Mouse (Mus musculus): Measurements from ENCODE around the gene Fhit.

Fhit gene

DNA sequence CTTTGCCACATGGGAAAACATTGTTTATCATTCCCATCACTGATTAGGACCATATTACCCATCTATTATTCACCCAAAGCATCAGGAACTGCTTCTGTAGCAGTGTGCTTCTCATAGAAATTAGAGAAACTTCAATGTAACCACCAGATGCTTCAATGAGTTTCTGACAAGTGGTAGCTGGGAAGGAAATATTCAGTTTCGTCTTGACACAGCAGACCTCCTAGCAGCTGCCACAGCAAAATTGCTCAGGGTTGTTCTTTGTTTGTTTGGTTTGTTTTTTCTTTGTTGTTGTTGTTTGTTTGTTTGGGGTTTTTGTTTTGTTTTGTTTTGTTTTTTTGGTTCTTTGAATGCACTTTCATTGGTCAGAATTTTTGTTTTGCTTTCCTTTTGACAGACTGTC lies 798.5 kb downstream of the Fhit start:
- DNase-seq (ENCODE audit: low spot score in 2 of 2) = no peak

DNA sequence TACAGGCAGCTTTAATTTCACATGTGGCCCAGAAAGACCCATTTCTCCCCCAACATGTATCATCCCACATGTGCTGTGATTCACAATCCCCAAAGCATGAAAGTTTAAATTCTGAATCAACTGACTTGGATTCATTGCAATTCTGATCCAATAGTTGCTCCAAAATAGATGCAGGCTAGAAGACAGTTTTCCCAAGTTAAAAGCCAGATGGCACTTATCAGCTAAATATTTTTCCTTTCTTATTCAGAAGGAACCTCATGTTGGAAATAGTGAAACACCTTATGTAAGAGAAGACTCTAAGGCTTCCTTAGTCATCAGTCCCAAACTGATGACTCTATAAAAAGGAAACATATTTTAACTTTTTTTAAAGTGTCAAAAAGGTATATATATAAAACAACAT lies 815.9 kb downstream of the Fhit start:
- DNase-seq (ENCODE audit: low spot score in 2 of 2) = no peak

DNA sequence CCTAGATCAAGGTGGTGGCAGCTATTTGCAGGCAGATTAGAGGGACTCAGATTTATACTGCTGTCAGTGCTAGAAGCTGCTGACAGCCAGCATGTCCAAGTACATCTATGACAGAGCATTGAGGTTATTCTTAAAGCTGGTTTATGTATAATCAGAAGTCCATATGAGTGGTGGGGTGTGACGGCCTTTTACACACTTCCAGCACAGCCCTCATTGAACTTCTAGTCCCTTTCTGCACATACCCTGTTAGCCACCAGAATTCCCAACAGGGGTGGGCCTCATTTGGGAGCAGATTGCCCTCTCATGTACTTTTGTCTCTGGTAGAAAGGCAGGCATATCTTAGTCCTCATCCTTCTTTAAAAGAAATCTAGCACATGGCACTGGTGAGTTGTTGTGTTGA lies 817.8 kb downstream of the Fhit start:
- no peak for DNase-seq (ENCODE audit: low spot score in 2 of 2)

DNA sequence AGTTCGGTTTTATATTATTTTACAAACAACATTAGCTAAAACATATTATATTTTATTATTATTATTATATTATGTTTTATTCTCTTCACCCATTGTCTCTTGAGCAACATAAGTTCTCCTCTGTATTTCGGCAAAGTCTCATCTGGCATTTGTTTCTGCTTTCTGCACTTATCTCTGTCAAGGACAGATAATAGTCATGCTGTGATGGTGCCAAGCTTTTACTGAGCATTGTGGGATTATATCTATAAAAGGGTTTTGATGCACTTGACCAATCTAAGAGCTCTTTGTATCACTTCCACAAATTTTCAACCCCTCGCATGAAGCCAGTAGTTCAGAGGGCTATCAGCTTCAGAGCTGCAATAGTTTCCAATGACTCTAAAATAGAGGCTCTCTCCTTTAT lies 845.1 kb downstream of the Fhit start:
- DNase-seq (ENCODE audit: low spot score in 2 of 2) = no peak

DNA sequence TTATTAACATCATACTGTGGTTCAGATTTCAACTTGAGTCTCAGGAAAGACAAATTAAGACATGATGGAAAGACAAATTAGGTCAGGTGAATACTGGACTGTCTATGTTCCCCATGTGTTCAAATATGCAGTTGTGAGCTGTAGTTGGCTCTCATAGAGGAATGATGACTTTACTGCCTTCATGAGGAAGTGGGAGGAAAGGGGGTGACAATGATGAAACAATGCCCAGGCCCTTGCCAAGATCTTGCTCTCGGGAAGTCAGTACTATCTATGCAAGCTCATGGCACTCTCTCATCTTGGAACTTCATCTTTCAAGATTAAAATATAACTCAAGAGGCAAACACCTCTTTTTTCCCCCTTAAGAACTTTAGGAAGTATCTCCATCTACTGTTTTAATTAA lies 849.6 kb downstream of the Fhit start:
- DNase-seq (ENCODE audit: low spot score in 2 of 2) = no peak

DNA sequence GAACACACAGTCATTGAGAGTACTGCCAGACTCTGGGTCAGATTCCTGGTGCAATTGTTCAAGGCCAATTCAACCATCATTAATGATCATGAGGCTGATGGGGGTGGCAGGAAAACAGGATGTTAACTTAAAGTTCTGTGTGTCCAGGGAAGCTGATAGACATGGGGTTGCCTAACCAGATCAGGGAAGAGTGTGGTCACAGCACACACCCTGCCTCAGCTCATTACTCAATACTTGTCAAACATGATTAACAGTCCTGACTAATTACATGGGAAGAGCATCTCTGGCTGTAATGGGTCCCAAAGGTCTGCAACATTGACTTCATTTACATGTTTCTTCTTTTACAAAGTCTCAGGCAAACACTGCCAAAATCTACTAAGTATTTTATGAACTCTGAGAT lies 856.5 kb downstream of the Fhit start:
- no peak for DNase-seq (ENCODE audit: low spot score in 2 of 2)

DNA sequence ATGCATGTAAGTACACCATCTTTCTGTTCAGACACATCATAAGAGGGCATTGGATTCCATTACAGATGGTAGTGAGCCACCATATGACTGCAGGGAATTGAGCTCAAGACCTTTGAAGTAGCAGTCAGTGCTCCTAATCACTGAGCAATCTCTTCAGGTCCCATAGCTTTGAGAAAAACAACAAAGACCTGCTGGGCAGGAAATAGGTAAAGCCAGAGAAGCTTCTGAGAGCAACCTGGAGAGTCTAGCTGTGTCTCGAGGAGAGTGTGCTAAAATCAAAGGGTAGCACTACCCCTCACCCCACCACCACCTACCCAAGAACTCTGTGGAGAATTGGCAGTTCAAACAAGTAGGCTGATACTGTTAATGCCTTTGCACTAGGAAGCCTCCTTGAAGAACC lies 860.3 kb downstream of the Fhit start:
- DNase-seq (ENCODE audit: low spot score in 2 of 2) = no peak

DNA sequence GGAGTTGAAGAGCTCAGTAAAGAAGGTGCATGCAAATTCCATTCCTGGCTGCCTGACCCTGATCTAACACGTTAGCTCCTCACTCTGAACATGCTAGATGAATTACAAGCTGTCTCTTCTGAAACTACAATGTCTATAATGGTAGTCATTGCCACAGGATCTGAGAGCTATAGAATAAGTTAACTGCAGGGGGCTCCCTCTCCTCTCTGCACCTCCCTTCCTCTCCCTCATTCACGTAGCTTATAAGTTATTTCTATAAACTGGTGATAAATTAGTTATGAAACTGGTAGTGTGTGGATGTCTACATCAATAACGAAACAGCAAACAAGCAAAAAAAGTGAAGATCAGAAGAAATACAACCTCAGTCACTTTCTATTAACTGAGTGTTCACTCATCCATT lies 860.9 kb downstream of the Fhit start:
- no peak for DNase-seq (ENCODE audit: low spot score in 2 of 2)

DNA sequence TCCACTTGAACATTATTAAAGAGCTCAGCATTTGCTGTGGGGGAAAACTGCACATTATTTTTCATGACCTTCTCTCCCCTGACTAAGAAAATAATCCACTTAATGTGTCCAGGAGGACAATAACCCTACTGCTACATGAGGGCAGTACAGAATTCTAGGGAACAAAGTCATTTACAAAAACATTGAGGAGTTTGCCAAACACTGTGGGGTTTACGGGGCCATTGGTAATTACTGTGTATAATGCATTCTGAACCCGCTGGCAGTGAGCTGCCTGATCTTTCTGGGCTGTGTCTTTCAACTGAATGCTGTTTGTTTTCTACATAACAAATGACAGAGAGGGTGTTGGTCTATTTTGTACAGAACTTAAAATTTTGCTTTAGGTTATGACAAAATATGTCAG lies 862.8 kb downstream of the Fhit start:
- no peak for DNase-seq (ENCODE audit: low spot score in 2 of 2)

DNA sequence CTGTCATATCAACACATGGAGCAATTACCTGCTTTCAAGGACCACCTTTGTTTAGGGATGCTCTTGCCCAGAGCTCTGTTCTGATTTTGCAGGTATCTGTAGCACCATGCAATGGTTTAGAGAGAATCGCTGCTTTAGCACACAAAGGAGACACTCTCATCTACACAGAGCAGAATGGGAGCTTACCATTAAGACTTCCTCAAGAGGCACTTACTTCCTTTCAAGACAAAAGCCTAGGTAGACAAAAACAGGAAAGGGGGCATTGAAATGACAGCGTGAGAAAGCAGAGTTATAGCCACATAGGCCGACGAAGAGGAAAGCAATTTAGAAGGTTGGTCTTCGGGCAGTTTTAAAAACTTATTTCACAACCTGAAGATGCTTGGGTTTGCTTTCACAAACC lies 872.8 kb downstream of the Fhit start:
- no peak for DNase-seq (ENCODE audit: low spot score in 2 of 2)

DNA sequence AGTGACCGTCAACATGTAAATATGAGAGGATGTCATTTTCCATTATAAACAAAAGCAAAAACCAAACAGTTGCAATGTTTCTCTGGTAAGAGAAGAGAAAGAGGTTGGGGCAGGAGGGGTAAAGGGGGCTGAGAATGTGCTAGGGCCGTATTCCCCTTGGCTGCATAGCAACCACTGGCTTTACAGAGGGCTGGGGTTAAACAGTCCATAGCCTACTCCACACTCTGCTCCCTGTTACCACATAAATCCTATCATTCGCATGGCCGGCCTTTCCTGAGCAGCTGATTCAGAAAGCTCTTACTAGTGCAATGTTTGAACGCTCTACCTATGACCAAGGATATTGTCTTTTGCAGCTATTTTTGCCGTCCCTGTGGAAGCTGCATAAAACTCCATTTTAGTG lies 875.8 kb downstream of the Fhit start:
- no peak for DNase-seq (ENCODE audit: low spot score in 2 of 2)

DNA sequence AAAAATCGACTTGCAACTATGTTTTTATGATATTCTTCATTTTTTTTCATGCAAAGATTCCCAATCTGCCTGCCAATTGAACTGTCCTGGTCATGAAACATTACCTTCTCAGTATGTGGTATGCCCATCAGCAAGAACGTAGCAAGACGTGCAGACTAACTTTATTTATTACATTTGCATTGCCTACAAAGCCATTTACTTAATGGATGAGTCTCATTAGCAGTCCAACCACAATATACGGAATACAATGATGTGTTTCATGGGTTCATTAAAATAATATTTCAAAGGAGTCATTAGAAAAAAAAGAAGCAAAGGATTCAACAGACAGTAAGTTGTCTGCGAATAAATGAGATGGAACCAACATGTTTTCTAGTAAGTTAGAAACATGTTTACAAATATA lies 933.1 kb downstream of the Fhit start:
- no peak for DNase-seq (ENCODE audit: low spot score in 2 of 2)

DNA sequence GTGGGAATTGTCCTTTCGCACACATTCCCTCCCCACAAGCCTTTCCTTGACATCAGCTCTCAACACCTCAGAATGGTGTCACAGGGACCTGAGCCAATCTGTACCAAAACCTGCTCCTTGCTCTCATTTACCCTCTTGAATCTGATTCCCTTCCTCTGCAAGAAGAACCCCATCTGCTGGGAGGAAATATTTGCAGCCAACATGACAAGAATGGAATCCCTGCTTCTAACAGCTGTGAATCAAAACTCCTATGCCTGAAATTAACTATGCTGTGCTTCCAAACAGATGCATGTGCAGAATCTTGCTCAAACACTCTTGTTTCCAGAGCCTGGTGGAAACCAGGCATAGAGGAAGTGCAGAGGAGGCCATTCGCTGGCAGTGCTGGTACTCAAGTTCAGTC lies 940.0 kb downstream of the Fhit start:
- DNase-seq (ENCODE audit: low spot score in 2 of 2) = no peak

DNA sequence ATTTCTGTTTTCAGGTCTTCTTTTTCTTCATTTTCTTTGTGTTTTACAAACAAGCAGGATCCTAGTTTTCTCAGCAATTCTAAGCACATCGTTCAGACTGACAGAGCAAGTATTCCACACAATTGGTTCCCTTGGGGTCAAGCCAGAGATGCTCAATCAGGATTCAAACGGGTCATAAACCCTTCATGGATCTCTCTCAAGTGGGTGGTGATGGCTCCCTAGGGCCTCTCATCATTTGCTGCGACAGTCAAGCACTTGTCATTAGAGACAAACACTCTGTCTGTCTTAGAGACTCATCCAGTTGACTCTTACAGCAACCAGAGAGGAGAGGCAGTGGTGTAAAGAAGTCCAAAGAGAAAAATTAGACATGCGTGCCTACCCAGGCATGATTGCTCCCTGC lies 948.6 kb downstream of the Fhit start:
- DNase-seq (ENCODE audit: low spot score in 2 of 2) = no peak

DNA sequence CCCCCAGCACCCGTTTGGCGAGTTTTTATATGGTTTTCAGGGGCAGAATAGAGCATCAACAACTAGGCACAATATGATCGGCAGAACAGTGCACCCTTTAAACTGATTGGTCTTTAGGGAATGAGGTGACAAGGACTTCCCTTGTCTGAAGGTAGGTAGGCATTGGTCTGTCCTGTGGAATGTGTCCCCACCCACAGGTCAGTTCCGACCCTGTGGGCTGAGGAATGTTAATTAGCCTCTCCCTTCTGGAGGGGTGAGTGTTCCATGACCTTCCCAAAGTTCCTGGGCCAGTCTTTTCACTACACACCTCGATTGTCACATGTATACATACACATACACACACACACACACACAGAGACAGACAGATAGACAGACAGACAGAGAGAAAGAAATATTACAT lies 950.7 kb downstream of the Fhit start:
- DNase-seq (ENCODE audit: low spot score in 2 of 2) = no peak

DNA sequence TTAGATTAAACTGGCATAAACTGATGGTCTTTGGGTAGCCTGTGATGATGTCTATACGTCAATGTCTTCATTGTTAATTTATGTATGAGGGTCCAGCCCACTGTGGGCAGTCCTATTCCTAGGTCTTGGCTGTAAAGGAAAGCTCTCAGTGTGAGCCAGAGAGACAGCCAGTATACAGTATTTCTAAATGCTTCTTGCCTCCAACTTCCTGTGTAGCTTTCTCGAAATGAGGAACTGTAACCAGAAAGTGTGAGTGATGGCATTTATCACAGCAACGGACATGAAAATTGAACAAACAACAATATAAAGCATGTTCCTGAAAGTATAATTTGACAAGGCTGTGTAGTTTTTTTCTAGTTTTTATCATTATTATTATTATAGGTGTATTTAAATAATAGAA lies 952.8 kb downstream of the Fhit start:
- DNase-seq (ENCODE audit: low spot score in 2 of 2) = no peak

DNA sequence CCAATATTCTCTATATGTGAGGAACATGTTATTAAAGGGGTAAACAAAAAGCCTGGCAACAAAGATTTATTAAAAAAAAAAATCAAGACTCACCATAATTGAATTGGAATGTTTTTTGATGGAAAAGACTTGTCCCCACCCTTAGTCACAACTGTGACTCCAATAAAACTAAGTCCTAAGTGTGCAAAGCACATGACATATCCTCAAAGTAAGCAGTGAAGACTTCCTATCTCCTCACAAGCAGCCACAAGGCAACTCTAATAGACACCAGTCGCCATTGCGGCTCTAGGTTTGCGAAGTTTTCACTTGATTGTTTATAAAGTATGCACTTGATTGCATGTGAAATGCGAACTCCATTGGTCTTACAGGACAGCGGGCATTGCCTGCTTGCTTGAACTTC lies 956.1 kb downstream of the Fhit start:
- no peak for DNase-seq (ENCODE audit: low spot score in 2 of 2)

DNA sequence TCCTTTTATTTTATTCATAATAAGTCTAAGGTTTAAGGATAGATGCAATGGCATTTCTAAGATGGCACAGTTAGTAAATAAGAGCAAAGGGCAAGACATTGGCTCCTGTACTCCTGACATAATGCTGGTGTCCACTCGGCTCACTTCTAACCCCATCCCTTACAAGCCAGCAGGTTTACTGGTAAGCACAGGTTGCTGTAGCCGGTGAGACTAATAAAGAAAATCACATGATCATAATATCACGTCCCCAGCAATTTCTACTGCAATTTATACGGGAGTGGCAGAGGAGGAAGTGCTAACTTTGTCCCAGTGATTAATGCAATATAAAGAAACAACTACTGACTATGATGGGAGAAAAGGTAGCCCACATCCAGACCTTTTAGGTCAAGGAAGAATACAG lies 956.5 kb downstream of the Fhit start:
- no peak for DNase-seq (ENCODE audit: low spot score in 2 of 2)

DNA sequence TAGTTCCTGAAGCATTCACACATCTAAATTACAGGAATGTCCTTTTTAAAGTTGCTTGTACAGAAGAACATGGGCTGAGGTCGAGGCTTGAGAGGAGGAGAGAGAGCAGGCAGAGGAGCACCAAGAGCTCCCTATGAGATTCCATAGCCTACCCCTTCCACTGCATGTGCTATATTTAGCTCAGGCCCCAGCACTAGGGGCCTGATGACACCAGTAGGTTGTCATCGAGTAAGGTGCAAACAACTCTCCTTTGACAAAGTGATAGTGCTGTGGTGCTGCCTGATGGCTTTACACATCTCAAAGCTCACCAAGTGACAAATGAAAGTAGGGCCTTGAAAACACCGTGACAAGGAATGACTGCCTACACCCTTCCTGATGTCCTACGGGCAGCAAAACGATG lies 967.7 kb downstream of the Fhit start:
- DNase-seq (ENCODE audit: low spot score in 2 of 2) = no peak

DNA sequence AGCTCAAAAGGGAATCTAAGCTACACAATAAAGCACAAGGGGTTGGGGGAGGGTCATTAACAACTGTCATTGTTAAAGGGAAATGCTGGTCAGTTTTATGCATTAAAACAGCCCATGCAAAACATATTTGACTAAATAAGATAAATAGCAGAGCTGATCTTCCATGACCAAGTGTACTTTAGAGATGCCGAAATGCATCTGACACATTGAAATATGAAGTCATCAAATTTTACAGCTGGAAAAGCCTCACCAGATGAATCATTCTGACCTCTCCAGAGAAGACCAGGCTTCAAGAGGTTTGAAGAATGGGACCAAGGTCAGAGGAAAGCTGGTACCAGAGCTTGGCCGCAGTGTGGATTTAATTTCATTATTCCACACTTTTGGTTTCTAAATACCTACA lies 990.1 kb downstream of the Fhit start:
- no peak for DNase-seq (ENCODE audit: low spot score in 2 of 2)

DNA sequence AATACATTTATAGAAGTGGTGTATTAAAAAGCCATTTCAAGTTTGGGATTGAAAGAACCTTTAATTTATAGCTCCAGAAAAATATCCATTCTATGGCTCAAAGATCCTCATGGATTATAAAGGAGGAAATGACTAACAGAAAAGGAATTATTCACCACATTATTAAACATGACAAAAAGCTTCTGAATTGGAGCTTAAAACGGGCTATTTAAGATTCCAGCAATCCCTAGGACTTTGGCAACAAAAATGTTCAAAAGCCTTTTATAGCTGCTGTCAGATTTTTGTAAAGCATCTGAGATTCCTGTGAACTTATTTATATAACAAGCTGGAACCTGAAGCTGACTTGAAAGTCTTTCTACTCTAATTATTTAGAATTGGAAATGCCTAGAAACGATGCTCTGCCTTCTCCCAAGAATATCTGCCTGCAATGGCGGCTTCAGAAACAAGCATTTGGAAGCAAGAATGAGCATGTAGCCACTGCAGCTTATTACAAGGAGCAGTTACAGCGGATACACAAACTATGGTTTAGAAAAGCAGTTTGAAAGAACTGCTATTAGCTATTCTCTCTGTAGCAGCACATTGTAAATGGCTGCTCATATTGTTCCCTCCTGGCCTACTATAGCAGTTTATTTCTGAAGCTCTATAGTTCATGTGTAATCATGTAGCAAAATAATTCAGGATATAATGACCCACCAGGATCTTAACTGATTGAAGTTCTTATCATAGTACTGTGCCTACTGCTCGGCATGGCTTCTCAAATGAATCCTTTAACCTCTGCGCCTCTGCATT lies 995.0 kb downstream of the Fhit start:
- no peak for DNase-seq (ENCODE audit: low spot score in 2 of 2)

DNA sequence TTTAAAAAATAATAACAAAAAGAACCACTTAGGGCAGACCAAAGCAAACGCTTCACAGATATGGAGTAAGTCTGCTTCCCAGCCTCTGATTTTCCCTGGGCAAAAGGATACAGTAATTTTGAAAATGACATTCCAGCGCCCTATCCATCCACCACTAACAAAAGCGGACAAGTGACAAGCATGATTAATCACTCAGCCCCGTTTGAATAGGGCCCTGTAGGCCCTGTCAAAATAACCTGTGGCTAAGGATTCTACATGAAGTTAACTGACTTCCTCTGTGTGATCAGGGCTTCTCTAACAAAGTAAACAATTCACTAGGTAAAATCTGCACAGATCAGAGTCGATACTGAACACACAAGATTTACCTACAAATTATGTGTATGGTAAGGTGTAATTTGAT lies 1012.0 kb downstream of the Fhit start:
- DNase-seq (ENCODE audit: low spot score in 2 of 2) = no peak

DNA sequence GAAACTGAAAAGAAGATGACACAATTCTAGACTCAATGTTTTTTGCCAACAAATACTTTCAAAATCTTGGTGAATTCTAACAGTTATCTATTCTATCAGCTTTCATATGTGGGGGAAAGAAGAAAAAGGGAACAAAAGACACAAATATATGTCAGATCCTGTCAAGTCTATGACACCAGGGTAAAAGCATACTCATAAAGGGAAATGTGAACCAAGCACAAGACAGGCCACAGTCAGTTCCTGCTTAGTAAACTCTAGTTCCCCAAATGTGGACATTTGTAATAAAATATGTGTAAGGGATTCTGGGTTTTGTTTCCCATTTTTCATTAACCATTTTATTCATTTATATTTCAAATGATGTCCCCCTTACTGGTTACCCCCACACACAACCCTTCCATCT lies 1022.5 kb downstream of the Fhit start:
- DNase-seq (ENCODE audit: low spot score in 2 of 2) = no peak

DNA sequence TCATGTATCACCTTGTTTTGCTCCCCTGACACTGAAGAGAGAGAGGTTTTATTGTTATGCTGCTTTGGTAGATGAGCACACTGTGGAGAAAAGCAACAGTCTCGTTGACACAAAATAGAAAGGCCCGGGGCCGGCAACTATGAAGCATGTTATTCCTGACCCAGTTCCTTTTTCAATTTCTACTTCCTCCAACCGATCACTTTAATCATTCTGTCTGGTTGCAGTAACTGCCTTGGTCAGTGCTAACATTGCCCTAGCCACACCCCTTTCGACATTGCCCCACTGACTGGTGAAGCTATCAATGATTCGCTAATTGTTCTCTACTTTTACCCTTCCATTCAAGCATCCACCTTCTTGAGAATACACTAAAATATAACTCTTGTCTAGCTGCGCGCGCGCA lies 1028.0 kb downstream of the Fhit start:
- no peak for DNase-seq (ENCODE audit: low spot score in 2 of 2)
